Mouse (Mus musculus) intestine, embryonic 15.5 days (tissue): ENCODE data around the gene Osbpl10. TPM values are rescaled to one million over a fixed set of nuclear protein-coding genes. Genes with fewer than 3 reads are reported as not detected.

Experiments used
- ATAC-seq: fragments of 200-750 bp; cut with Nextera tagmentation; 2 replicates; pipeline ENCODE4 v1.8.0; 2017; ENCODE audit warnings: moderate TSS enrichment, moderate library complexity
- H3K27ac ChIP-seq: fragments of 300-500 bp; sonication (generic); 2 replicates; pipeline ENCODE4 v1.5.1; 2015; ENCODE audit warnings: mild to moderate bottlenecking, inconsistent platforms
- H3K27me3 ChIP-seq: fragments of 300-500 bp; sonication (generic); replicated peaks from 2 replicates; pipeline ENCODE4 v1.6.1; 2015; ENCODE audit warnings: inconsistent platforms
- H3K36me3 ChIP-seq: fragments of 300-500 bp; sonication (generic); 2 replicates; pipeline ENCODE4 v1.6.1; 2015; ENCODE audit warnings: inconsistent platforms
- H3K4me1 ChIP-seq: fragments of 300-500 bp; sonication (generic); replicated peaks from 2 replicates; pipeline ENCODE4 v1.6.1; 2015; ENCODE audit warnings: inconsistent platforms
- H3K4me2 ChIP-seq: fragments of 300-500 bp; sonication (generic); replicated peaks from 2 replicates; pipeline ENCODE4 v1.6.1; 2015; ENCODE audit warnings: mild to moderate bottlenecking, inconsistent platforms
- H3K4me3 ChIP-seq: fragments of 300-500 bp; sonication (generic); replicated peaks from 2 replicates; pipeline ENCODE4 v1.5.1; 2015; ENCODE audit warnings: inconsistent platforms
- H3K9ac ChIP-seq: fragments of 300-500 bp; sonication (generic); 2 replicates; pipeline ENCODE4 v1.6.1; 2015; ENCODE audit warnings: inconsistent platforms
- H3K9me3 ChIP-seq: fragments of 300-500 bp; sonication (generic); 2 replicates; pipeline ENCODE4 v1.6.1; 2016; ENCODE audit warnings: inconsistent platforms
- WGBS: fragments of 180-500 bp; shearing (Covaris S2); methylation state at CpG from one replicate; pipeline ENCODE4 v1.1.7; 2015; 5-methylcytosine and 5-hydroxymethylcytosine counted together
- polyA plus RNA-seq: library from polyadenylated mRNA; unstranded; fragments of >200 nt; fragmentation: Nextera tagmentation; extraction: Ambion mirVana; gene quantifications from 2 replicates; pipeline ENCODE4 v1.2.1, GENCODE M21; 2015

The Osbpl10 gene
- polyA plus RNA-seq, 1 experiment from 2014 or later, result 2.5 TPM

- no peaks in the 10 kb centered on the region for H3K27me3 ChIP-seq
- H3K4me3 ChIP-seq, result no peak overlapping the region
- 64% methylated on average over 6 of the region's 6 CpGs for WGBS
- no peaks in the 10 kb centered on the region for H3K36me3 ChIP-seq
- H3K9ac ChIP-seq, result no peak overlapping the region
- H3K9me3 ChIP-seq, result no peaks in the 10 kb centered on the region
- no peak overlapping the region for H3K4me2 ChIP-seq
- H3K4me1 ChIP-seq, result no peaks in the 10 kb centered on the region
- no peak overlapping the region for H3K27ac ChIP-seq
- ATAC-seq, result no peak
Observed at GRCm38 (mm10) chr9:114988610-114989327, 10.4 kb downstream of the Osbpl10 start.

- Histone ChIP-seq H3K4me1 (no peaks in the 10 kb centered on the region), H3K9ac (no peak overlapping the region), H3K27me3 (no peaks in the 10 kb centered on the region), H3K4me2 (no peak overlapping the region), H3K27ac (no peak overlapping the region), H3K9me3 (no peaks in the 10 kb centered on the region), H3K36me3 (no peaks in the 10 kb centered on the region), H3K4me3 (no peak overlapping the region)
- 70% methylated on average over 10 of the region's 10 CpGs for WGBS
- ATAC-seq, result no peak
Observed at GRCm38 (mm10) chr9:114990421-114990820, 12.1 kb downstream of the Osbpl10 start.

GRCm38 (mm10) chr9:114992528-114992927 is 14.2 kb downstream of the Osbpl10 start:
- no peak overlapping the region for H3K9ac ChIP-seq
- no peak overlapping the region for H3K4me3 ChIP-seq
- no peaks in the 10 kb centered on the region for H3K9me3 ChIP-seq
- no peaks in the 10 kb centered on the region for H3K27me3 ChIP-seq
- no peaks in the 10 kb centered on the region for H3K4me1 ChIP-seq
- ATAC-seq, result no peak
- no peak overlapping the region for H3K4me2 ChIP-seq
- no peaks in the 10 kb centered on the region for H3K36me3 ChIP-seq
- H3K27ac ChIP-seq, result no peak overlapping the region
- WGBS, result 96% methylated on average over 2 of the region's 2 CpGs

GRCm38 (mm10) chr9:114995250-114995649 is 16.9 kb downstream of the Osbpl10 start:
- Histone ChIP-seq H3K27me3 (no peaks in the 10 kb centered on the region), H3K4me3 (no peak overlapping the region), H3K27ac (no peak overlapping the region), H3K9me3 (no peaks in the 10 kb centered on the region), H3K4me1 (no peaks in the 10 kb centered on the region), H3K4me2 (no peak overlapping the region), H3K9ac (no peak overlapping the region), H3K36me3 (no peaks in the 10 kb centered on the region)
- peak; percentile 27 for ATAC-seq
- 72% methylated on average over 4 of the region's 4 CpGs for WGBS

- 88% methylated on average over 4 of the region's 4 CpGs for WGBS
- no peak overlapping the region for H3K27ac ChIP-seq
- no peaks in the 10 kb centered on the region for H3K36me3 ChIP-seq
- ATAC-seq, result no peak
- H3K4me3 ChIP-seq, result no peak overlapping the region
- no peaks in the 10 kb centered on the region for H3K4me1 ChIP-seq
- no peak overlapping the region for H3K4me2 ChIP-seq
- H3K9me3 ChIP-seq, result no peaks in the 10 kb centered on the region
- no peak overlapping the region for H3K9ac ChIP-seq
- H3K27me3 ChIP-seq, result no peaks in the 10 kb centered on the region
Observed at GRCm38 (mm10) chr9:114995716-114996115, 17.3 kb downstream of the Osbpl10 start.

GRCm38 (mm10) chr9:114996489-114996888 is 18.1 kb downstream of the Osbpl10 start:
- WGBS, result 94% methylated on average over 6 of the region's 6 CpGs
- no peak overlapping the region for H3K4me3 ChIP-seq
- no peaks in the 10 kb centered on the region for H3K9me3 ChIP-seq
- no peaks in the 10 kb centered on the region for H3K36me3 ChIP-seq
- no peak overlapping the region for H3K4me2 ChIP-seq
- H3K4me1 ChIP-seq, result no peaks in the 10 kb centered on the region
- no peak overlapping the region for H3K27ac ChIP-seq
- no peaks in the 10 kb centered on the region for H3K27me3 ChIP-seq
- ATAC-seq, result no peak
- no peak overlapping the region for H3K9ac ChIP-seq

- Histone ChIP-seq H3K9ac (no peak overlapping the region), H3K27me3 (no peaks in the 10 kb centered on the region), H3K4me3 (no peak overlapping the region), H3K9me3 (no peaks in the 10 kb centered on the region), H3K4me2 (no peak overlapping the region), H3K36me3 (no peaks in the 10 kb centered on the region), H3K4me1 (no peaks in the 10 kb centered on the region), H3K27ac (no peak overlapping the region)
- peak; percentile 49; the same call in 1 of the 2 replicates for ATAC-seq
- 70% methylated on average over 6 of the region's 6 CpGs for WGBS
Observed at GRCm38 (mm10) chr9:114999010-114999770, 20.8 kb downstream of the Osbpl10 start.

GRCm38 (mm10) chr9:114999771-115000146 is 21.4 kb downstream of the Osbpl10 start:
- ATAC-seq, result peak; percentile 52
- 60% methylated on average over 5 of the region's 5 CpGs for WGBS
- Histone ChIP-seq H3K27me3 (no peaks in the 10 kb centered on the region), H3K9ac (no peak overlapping the region), H3K9me3 (no peaks in the 10 kb centered on the region), H3K27ac (no peak overlapping the region), H3K4me3 (no peak overlapping the region), H3K4me2 (no peak overlapping the region), H3K36me3 (no peaks in the 10 kb centered on the region), H3K4me1 (no peaks in the 10 kb centered on the region)

GRCm38 (mm10) chr9:115005446-115005845 is 27.1 kb downstream of the Osbpl10 start:
- Histone ChIP-seq H3K9ac (no peak overlapping the region), H3K4me2 (no peak overlapping the region), H3K36me3 (no peaks in the 10 kb centered on the region), H3K9me3 (no peaks in the 10 kb centered on the region), H3K4me3 (no peak overlapping the region), H3K4me1 (0 out of 2 replicates have a peak, but pooled peaks cover 2% of the 10 kb centered on the region), H3K27ac (no peak overlapping the region), H3K27me3 (no peaks in the 10 kb centered on the region)
- no peak for ATAC-seq
- 80% methylated on average over 10 of the region's 10 CpGs for WGBS

GRCm38 (mm10) chr9:115007776-115008175 is 29.4 kb downstream of the Osbpl10 start:
- WGBS, result 58% methylated on average over 6 of the region's 6 CpGs
- Histone ChIP-seq H3K4me2 (no peak overlapping the region), H3K36me3 (no peaks in the 10 kb centered on the region), H3K27me3 (no peaks in the 10 kb centered on the region), H3K4me3 (no peak overlapping the region), H3K27ac (no peak overlapping the region), H3K4me1 (0 out of 2 replicates have a peak, but pooled peaks cover 2% of the 10 kb centered on the region), H3K9ac (no peak overlapping the region), H3K9me3 (no peaks in the 10 kb centered on the region)
- ATAC-seq, result no peak

- Histone ChIP-seq H3K27me3 (no peaks in the 10 kb centered on the region), H3K4me1 (0 out of 2 replicates have a peak, but pooled peaks cover 2% of the 10 kb centered on the region), H3K9me3 (no peaks in the 10 kb centered on the region), H3K4me3 (no peak overlapping the region), H3K4me2 (no peak overlapping the region), H3K27ac (no peak overlapping the region), H3K36me3 (no peaks in the 10 kb centered on the region), H3K9ac (no peak overlapping the region)
- WGBS, result 85% methylated on average over 7 of the region's 7 CpGs
- no peak for ATAC-seq
Observed at GRCm38 (mm10) chr9:115008194-115008593, 29.8 kb downstream of the Osbpl10 start.

GRCm38 (mm10) chr9:115012367-115012766 is 34.0 kb downstream of the Osbpl10 start:
- H3K4me1 ChIP-seq, result 0 out of 2 replicates have a peak, but pooled peaks cover 2% of the 10 kb centered on the region
- no peaks in the 10 kb centered on the region for H3K27me3 ChIP-seq
- H3K9ac ChIP-seq, result no peak overlapping the region
- H3K4me3 ChIP-seq, result no peak overlapping the region
- H3K4me2 ChIP-seq, result no peak overlapping the region
- H3K27ac ChIP-seq, result no peak overlapping the region
- H3K36me3 ChIP-seq, result no peaks in the 10 kb centered on the region
- 58% methylated on average over 12 of the region's 12 CpGs for WGBS
- no peak for ATAC-seq
- H3K9me3 ChIP-seq, result no peaks in the 10 kb centered on the region
